ENCODE assay signal across 7 mouse cellular contexts in the genomic region with DNA sequence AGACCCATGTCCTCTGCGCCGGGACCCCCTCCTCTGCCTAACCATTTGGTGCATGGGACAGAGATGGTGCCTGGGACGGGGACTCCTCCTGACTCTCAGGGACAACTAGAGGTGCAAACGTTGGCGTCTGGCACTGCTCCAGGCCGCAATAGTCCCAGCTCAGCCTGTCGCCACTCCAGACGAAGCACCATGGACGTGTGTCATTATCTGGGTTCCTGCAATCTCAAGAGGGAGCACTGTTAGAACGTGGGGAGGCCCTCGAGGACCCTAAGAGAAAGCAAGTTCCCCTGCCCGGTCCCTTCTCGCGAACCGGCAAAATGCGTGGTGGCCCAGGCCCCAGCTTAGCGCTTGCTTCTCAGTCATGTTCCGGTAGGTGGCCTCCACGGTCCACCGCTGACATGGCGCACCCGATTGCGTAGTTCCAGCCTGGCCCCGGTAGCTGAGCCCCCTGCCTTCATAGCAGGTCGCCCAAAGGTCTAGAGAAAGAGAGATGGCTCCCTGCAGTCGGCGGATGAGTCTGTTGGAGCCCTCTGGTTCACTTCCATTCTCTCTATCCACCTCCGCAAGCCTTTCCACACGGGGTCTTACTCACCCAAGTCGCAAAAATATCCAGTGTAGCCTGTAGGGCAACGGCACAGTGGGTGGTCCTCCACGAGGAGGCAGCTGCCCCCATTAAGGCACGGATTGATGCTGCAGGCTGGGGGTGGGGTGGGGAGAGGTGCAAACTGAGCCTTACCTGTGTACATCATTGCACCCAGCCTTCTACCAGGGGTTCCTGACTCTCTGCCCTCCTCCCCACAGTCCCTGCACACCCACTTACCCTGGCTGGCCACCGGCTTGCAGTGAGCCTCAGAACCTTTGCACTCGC. TPM values are rescaled to one million over a fixed set of nuclear protein-coding genes. Genes with fewer than 3 reads are reported as not detected.
A peak's percentile ranks its signal among the peaks of the same experiment; 100 is the strongest.
DNase-seq lines count a peak whose midpoint lies in the region; ATAC-seq lines count a peak whose summit lies in the region.

No protein-coding gene starts in this region.

- H3K4me1 ChIP-seq in limb, embryonic 11.5 days (ENCODE audit: control insufficient read depth, insufficient read depth, low read length): no peaks in the 10 kb centered on the region
- H3K4me1 ChIP-seq in midbrain, embryonic 11.5 days (ENCODE audit: control insufficient read depth, insufficient read depth, low read length): peaks cover 2% of the 10 kb centered on the region; the same call in 1 of the 2 replicates

- ATAC-seq in limb, embryonic 11.5 days (ENCODE audit: insufficient number of reproducible peaks, low FRiP score, low TSS enrichment, low read depth): no peak
- peak; percentile 79 for ATAC-seq in midbrain, embryonic 11.5 days (ENCODE audit: low FRiP score)

- H3K9me3 ChIP-seq in limb, embryonic 11.5 days (ENCODE audit: control insufficient read depth, low read length): no peaks in the 10 kb centered on the region
- no peaks in the 10 kb centered on the region for H3K9me3 ChIP-seq in midbrain, embryonic 11.5 days (ENCODE audit: control insufficient read depth, low read length)

- H3K4me3 ChIP-seq in limb, embryonic 11.5 days (ENCODE audit: low read depth, low read length): peak overlapping the region; percentile 14; the same call in 1 of the 2 replicates
- peak overlapping the region; percentile 16 for H3K4me3 ChIP-seq in midbrain, embryonic 11.5 days (ENCODE audit: low read depth, low read length)

- peaks cover 37% of the 10 kb centered on the region for H3K27me3 ChIP-seq in limb, embryonic 11.5 days (ENCODE audit: control insufficient read depth, insufficient read depth, low read length)
- H3K27me3 ChIP-seq in midbrain, embryonic 11.5 days (ENCODE audit: control insufficient read depth, insufficient read depth, low read length): peaks cover 44% of the 10 kb centered on the region

- H3K27ac ChIP-seq in limb, embryonic 11.5 days (replicated peaks; ENCODE audit: low read depth, low read length): no peak overlapping the region
- H3K27ac ChIP-seq in midbrain, embryonic 11.5 days (ENCODE audit: low read depth, low read length): no peak overlapping the region

- peak; percentile 53 for DNase-seq in adrenal gland, adult 8-10 months
- peak; percentile 64 for DNase-seq in embryo, embryonic 9.5 days (ENCODE audit: extremely low spot score)
- peak; percentile 71 for DNase-seq in heart, adult 8-10 months (ENCODE audit: low spot score)
- DNase-seq in kidney, adult 18-20 months: peak; percentile 77
- DNase-seq in limb, embryonic 11.5 days (ENCODE audit: low spot score): peak; percentile 71
- peak; percentile 93 for DNase-seq in midbrain, embryonic 11.5 days (ENCODE audit: low spot score, missing footprints)
- DNase-seq in spleen, adult 18-20 months: peak; percentile 71 to 83

- no peaks in the 10 kb centered on the region for H3K36me3 ChIP-seq in limb, embryonic 11.5 days (ENCODE audit: control insufficient read depth, insufficient read depth, low read length)
- no peaks in the 10 kb centered on the region for H3K36me3 ChIP-seq in midbrain, embryonic 11.5 days (ENCODE audit: control insufficient read depth, insufficient read depth, low read length)

- WGBS in limb, embryonic 11.5 days: 14% methylated on average over 35 of the region's 35 CpGs
- 16% methylated on average over 35 of the region's 35 CpGs for WGBS in midbrain, embryonic 11.5 days

- peak overlapping the region; percentile 5; the same call in 1 of the 2 replicates for H3K9ac ChIP-seq in limb, embryonic 11.5 days (ENCODE audit: low read length)
- H3K9ac ChIP-seq in midbrain, embryonic 11.5 days (ENCODE audit: low read length): peak overlapping the region; percentile 49

- peak overlapping the region; percentile 32 for H3K4me2 ChIP-seq in limb, embryonic 11.5 days (ENCODE audit: low read depth, severe bottlenecking)
- H3K4me2 ChIP-seq in midbrain, embryonic 11.5 days: peak overlapping the region; percentile 39

RNA-seq across cellular contexts. Expression of a gene that starts 5.4 kb away (rescaled TPM):
- under 1 TPM in 3 of 4 experiments, not detected in 1; 0.17 to 0.71 (median 0.43) TPM for total RNA-seq in adrenal gland, adult 8-10 months (2022)
- not detected for total RNA-seq in heart, adult 8-10 months (2022)
- 0.17 TPM in 1 of 2 replicates, not detected in the other for polyA plus RNA-seq in limb, embryonic 11.5 days (2014; fragmentation: Nextera tagmentation; extraction: Ambion mirVana)
- 0.14 TPM in 1 of 2 replicates, not detected in the other for polyA plus RNA-seq in midbrain, embryonic 11.5 days (2014; fragmentation: Nextera tagmentation; extraction: Ambion mirVana)

RNA-seq across cellular contexts. Expression of a gene that starts 6.1 kb away (rescaled TPM):
- not detected for total RNA-seq in adrenal gland, adult 8-10 months (2022)
- not detected for total RNA-seq in heart, adult 8-10 months (2022)
- polyA plus RNA-seq in limb, embryonic 11.5 days (2014; fragmentation: Nextera tagmentation; extraction: Ambion mirVana): not detected in 2 replicates
- polyA plus RNA-seq in midbrain, embryonic 11.5 days (2014; fragmentation: Nextera tagmentation; extraction: Ambion mirVana): not detected in 2 replicates

RNA-seq across cellular contexts. Expression of a gene that starts 23.2 kb away (rescaled TPM):
- not detected for total RNA-seq in adrenal gland, adult 8-10 months (2022)
- not detected for total RNA-seq in heart, adult 8-10 months (2022)
- not detected in 2 replicates for polyA plus RNA-seq in limb, embryonic 11.5 days (2014; fragmentation: Nextera tagmentation; extraction: Ambion mirVana)
- not detected in 2 replicates for polyA plus RNA-seq in midbrain, embryonic 11.5 days (2014; fragmentation: Nextera tagmentation; extraction: Ambion mirVana)

RNA-seq across cellular contexts. Expression of a gene that starts 23.7 kb away (rescaled TPM):
- 10 to 100 TPM; 36.0 to 55.3 (median 48.6) TPM for total RNA-seq in adrenal gland, adult 8-10 months (2022)
- total RNA-seq in heart, adult 8-10 months (2022): 10 to 100 TPM; 14.9 to 19.0 (median 16.6) TPM
- polyA plus RNA-seq in limb, embryonic 11.5 days (2014; fragmentation: Nextera tagmentation; extraction: Ambion mirVana): 60.4 and 68.2 TPM in 2 replicates
- polyA plus RNA-seq in midbrain, embryonic 11.5 days (2014; fragmentation: Nextera tagmentation; extraction: Ambion mirVana): 42.0 and 52.3 TPM in 2 replicates

RNA-seq across cellular contexts. Expression of a gene that starts 42.9 kb away (rescaled TPM):
- total RNA-seq in adrenal gland, adult 8-10 months (2022): 1 to 10 TPM; 2.3 to 4.3 (median 3.7) TPM
- total RNA-seq in heart, adult 8-10 months (2022): 1 to 10 TPM in 1 of 4 experiments, under 1 TPM in 3; 0.44 to 1.2 (median 0.65) TPM
- 1.1 and 1.6 TPM in 2 replicates for polyA plus RNA-seq in limb, embryonic 11.5 days (2014; fragmentation: Nextera tagmentation; extraction: Ambion mirVana)
- 2.8 and 3.0 TPM in 2 replicates for polyA plus RNA-seq in midbrain, embryonic 11.5 days (2014; fragmentation: Nextera tagmentation; extraction: Ambion mirVana)
